Mouse (Mus musculus) embryonic facial prominence, embryonic 14.5 days (tissue): Measurements from ENCODE around the gene Acads. TPM values are rescaled to one million over a fixed set of nuclear protein-coding genes. Genes with fewer than 3 reads are reported as not detected.
"Not testable (repeated sequence)": the region's sequence is repeated elsewhere in the genome, so short reads cannot be mapped to it uniquely, and the experiment has no call there.

ENCODE experiments used
- ATAC-seq: fragments of 200-750 bp; cut with Nextera tagmentation; 2 replicates; pipeline ENCODE4 v1.8.0; 2017; ENCODE audit warnings: low read depth, moderate number of reproducible peaks, moderate TSS enrichment
- DNase-seq: peaks from one replicate; pipeline ENCODE4 v3.0.0-alpha.2; 2015; ENCODE audit warnings: low spot score
- H3K27ac ChIP-seq: fragments of 300-500 bp; sonication (generic); replicated peaks from 2 replicates; pipeline ENCODE4 v1.5.1; 2014; ENCODE audit warnings: low read depth, mild to moderate bottlenecking, low read length, moderate library complexity
- H3K27me3 ChIP-seq: fragments of 300-500 bp; sonication (generic); replicated peaks from 2 replicates; pipeline ENCODE4 v1.6.1; 2014; ENCODE audit warnings: low read length; ENCODE audit not compliant: control insufficient read depth, insufficient read depth
- H3K36me3 ChIP-seq: fragments of 300-500 bp; sonication (generic); 2 replicates; pipeline ENCODE4 v1.6.1; 2014; ENCODE audit warnings: low read length, mixed read lengths; ENCODE audit not compliant: control insufficient read depth, insufficient read depth
- H3K4me1 ChIP-seq: fragments of 300-500 bp; sonication (generic); 2 replicates; pipeline ENCODE4 v1.6.1; 2014; ENCODE audit warnings: antibody characterized with exemption, low read length; ENCODE audit not compliant: control insufficient read depth, insufficient read depth
- H3K4me2 ChIP-seq: fragments of 300-500 bp; sonication (generic); 2 replicates; pipeline ENCODE4 v1.6.1; 2014; ENCODE audit warnings: low read depth, mild to moderate bottlenecking, low read length, moderate library complexity, mixed read lengths
- H3K4me3 ChIP-seq: fragments of 300-500 bp; sonication (generic); 2 replicates; pipeline ENCODE4 v1.5.1; 2014; ENCODE audit warnings: low read depth, mild to moderate bottlenecking, low read length
- H3K9ac ChIP-seq: fragments of 300-500 bp; sonication (generic); 2 replicates; pipeline ENCODE4 v1.6.1; 2014; ENCODE audit warnings: low read depth, mild to moderate bottlenecking, low read length, moderate library complexity, mixed read lengths
- H3K9me3 ChIP-seq: fragments of 300-500 bp; sonication (generic); 2 replicates; pipeline ENCODE4 v1.6.1; 2016; ENCODE audit warnings: low read length; ENCODE audit not compliant: control insufficient read depth
- WGBS: fragments of 180-500 bp; shearing (Covaris S2); extraction: QIAGEN DNeasy Blood & Tissue Kit; methylation state at CpG from one replicate; pipeline ENCODE4 v1.1.7; 2014; 5-methylcytosine and 5-hydroxymethylcytosine counted together
- polyA plus RNA-seq: library from polyadenylated mRNA; unstranded; fragments of >200 nt; fragmentation: Nextera tagmentation; extraction: Ambion mirVana; gene quantifications from 2 replicates; pipeline ENCODE4 v1.2.1, GENCODE M21; 2014

Gene Acads
- polyA plus RNA-seq, 1 experiment from 2014 or later, result 28.7 TPM

- Histone ChIP-seq H3K9ac (no peak overlapping the region), H3K27ac (no peak overlapping the region), H3K27me3 (no peaks in the 10 kb centered on the region), H3K36me3 (peaks cover 33% of the 10 kb centered on the region), H3K4me1 (no peaks in the 10 kb centered on the region), H3K9me3 (no peaks in the 10 kb centered on the region), H3K4me2 (no peak overlapping the region), H3K4me3 (no peak overlapping the region)
- ATAC-seq, result no peak
- peak; percentile 48 for DNase-seq
- WGBS, result 54% methylated on average over 5 of the region's 5 CpGs
Observed at GRCm38 (mm10) chr5:115076144-115076901, 42.8 kb downstream of the Acads start.

DNA sequence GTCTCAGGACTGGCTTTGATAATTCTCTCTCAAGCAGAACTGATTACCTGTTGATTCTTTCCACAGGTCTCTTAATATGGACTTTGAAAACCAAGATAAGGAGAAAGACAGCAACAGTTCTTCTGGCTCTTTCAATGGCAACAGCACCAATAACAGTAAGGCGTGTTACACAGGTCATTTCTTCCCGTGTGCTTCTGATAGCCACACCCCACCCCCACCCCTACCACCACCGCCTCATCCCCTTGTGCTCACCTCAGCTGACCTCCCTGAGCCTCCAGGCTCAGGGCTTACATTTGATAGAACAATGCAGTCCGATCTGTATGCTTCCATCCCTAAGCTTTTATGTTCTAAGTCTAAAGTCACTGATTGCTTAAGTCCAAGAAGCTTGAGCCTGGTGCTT lies 44.4 kb downstream of the Acads start:
- Histone ChIP-seq H3K27ac (no peak overlapping the region), H3K9me3 (no peaks in the 10 kb centered on the region), H3K4me2 (no peak overlapping the region), H3K27me3 (no peaks in the 10 kb centered on the region), H3K4me3 (no peak overlapping the region), H3K4me1 (no peaks in the 10 kb centered on the region), H3K36me3 (peaks cover 28% of the 10 kb centered on the region), H3K9ac (no peak overlapping the region)
- DNase-seq, result no peak
- no peak for ATAC-seq
- 85% methylated on average over 4 of the region's 4 CpGs for WGBS

DNA sequence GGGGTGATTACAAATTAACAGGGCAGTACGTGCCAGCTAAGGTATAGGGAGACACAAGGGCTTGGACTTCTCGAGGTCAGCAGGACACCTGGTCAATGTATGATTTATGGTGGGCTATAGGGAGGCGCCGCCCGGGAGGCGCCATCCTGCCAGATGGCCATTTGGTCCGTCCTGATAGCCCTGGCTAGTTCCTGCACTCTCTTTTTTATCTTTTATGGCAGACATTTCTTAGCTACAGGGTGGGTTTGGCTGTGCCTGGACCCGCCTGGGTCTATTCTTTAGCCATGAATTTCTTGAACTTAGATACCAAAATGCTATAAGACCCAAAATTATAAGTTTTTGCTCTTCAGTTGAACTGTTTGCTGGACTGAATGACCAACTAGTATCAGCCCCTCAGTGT lies 45.8 kb downstream of the Acads start:
- not testable (repeated sequence) for DNase-seq, H3K4me1 ChIP-seq, H3K27me3 ChIP-seq, H3K4me2 ChIP-seq, H3K4me3 ChIP-seq, H3K27ac ChIP-seq, ATAC-seq, H3K9ac ChIP-seq, H3K9me3 ChIP-seq
- WGBS, result 92% methylated on average over 6 of the region's 8 CpGs
- H3K36me3 ChIP-seq, result peaks cover 28% of the 10 kb centered on the region

DNA sequence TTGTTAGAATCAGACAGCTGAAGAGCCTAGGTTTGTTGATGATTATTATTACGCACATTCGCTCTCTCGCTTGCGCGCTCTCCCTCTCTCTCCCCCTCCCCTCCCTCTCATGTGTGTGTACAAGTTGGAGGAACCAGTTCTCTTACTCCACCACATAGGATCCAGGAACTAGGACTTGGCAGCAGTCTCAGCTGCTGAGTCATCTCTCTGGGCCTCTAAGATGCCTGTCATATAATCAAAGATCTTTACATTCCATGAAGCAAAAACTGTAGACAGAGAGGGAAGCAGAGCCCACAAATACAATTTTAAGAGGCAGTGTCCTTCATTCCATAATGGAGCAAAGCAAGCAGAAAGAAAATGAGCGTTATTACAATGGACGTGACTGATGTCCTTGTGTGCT lies 47.0 kb downstream of the Acads start:
- Histone ChIP-seq H3K27me3 (no peaks in the 10 kb centered on the region), H3K36me3 (peaks cover 21% of the 10 kb centered on the region), H3K4me1 (no peaks in the 10 kb centered on the region), H3K9me3 (no peaks in the 10 kb centered on the region), H3K4me3 (no peak overlapping the region), H3K27ac (peak overlapping the region; percentile 63; the same call in 1 of the 2 replicates), H3K4me2 (no peak overlapping the region), H3K9ac (no peak overlapping the region)
- 87% methylated on average over 7 of the region's 7 CpGs for WGBS
- DNase-seq (peak; percentile 88), ATAC-seq (peak; percentile 74)

DNA sequence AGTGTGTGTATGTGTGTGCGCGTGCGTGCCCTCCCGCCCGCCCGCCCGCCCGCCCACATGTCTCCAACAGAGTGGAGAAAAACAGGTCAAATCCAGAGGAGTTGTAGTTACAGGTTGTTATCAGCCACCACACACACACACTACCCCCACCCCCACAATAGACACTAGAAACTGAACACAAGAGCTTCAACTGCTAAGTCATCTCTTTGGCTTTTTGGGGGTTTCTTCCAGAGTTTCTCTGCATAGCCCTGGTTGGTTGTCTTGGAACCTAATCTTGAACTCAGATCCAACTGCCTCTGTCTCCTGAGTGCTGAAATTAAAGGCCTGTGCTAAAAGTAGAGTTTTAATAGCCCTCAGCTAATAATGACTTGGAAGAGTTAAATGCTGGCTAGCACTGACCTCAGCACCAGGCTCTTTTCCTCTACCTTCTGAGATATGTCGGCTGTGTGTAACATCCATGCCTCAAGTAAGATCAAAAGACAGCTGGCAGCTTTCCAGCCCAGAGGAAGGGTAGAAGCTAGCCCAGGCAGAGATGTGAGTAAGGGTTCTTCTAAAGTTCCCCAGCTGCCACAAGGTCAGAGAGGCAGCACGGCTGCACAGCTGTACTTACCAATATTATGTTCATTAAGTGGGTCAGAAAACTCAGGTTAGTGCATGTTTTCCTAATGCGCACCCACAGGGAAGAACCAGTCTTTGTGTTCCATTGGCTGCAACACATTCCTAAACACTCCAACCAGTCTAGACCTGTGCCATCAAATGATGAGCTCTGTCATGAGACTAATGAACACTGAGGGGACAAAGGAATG lies 47.8 kb downstream of the Acads start:
- DNase-seq, result peak; percentile 75
- Histone ChIP-seq H3K9me3 (no peaks in the 10 kb centered on the region), H3K27ac (peak overlapping the region; percentile 63; the same call in 1 of the 2 replicates), H3K4me3 (no peak overlapping the region), H3K27me3 (no peaks in the 10 kb centered on the region), H3K4me1 (no peaks in the 10 kb centered on the region), H3K36me3 (peaks cover 17% of the 10 kb centered on the region), H3K9ac (no peak overlapping the region), H3K4me2 (no peak overlapping the region)
- peak; percentile 81 for ATAC-seq
- WGBS, result 82% methylated on average over 11 of the region's 11 CpGs

DNA sequence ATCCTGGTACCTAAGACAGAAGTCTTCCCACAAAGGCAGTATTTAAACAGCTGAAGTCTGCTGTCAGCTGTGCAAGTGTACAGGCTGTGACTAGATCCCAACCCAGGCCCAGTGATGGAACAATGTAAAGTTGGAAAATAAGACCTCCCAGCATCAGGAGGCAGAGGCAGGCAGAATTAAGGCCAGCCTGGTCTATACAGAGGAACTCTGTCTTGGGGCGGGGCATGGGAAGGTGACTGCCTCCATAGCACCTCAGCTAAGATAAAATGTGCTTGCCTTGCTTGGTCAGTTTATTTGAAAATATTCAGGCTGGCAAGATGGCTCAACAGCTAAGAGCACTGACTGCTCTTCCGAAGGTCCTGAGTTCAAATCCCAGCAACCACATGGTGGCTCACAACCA lies 48.7 kb downstream of the Acads start:
- Histone ChIP-seq H3K4me3 (no peak overlapping the region), H3K27ac (no peak overlapping the region), H3K9ac (no peak overlapping the region), H3K27me3 (no peaks in the 10 kb centered on the region), H3K4me1 (no peaks in the 10 kb centered on the region), H3K9me3 (no peaks in the 10 kb centered on the region), H3K36me3 (peaks cover 11% of the 10 kb centered on the region; the same call in 1 of the 2 replicates), H3K4me2 (no peak overlapping the region)
- 100% methylated on average over 2 of the region's 2 CpGs for WGBS
- no peak for ATAC-seq
- no peak for DNase-seq

- no peak for DNase-seq
- ATAC-seq, result no peak
- Histone ChIP-seq H3K4me3 (no peak overlapping the region), H3K27ac (no peak overlapping the region), H3K4me2 (no peak overlapping the region), H3K9ac (no peak overlapping the region), H3K36me3 (peaks cover 2% of the 10 kb centered on the region; the same call in 1 of the 2 replicates), H3K9me3 (no peaks in the 10 kb centered on the region), H3K4me1 (no peaks in the 10 kb centered on the region), H3K27me3 (no peaks in the 10 kb centered on the region)
- 84% methylated on average over 3 of the region's 3 CpGs for WGBS
Observed at GRCm38 (mm10) chr5:115069611-115070010, 49.5 kb downstream of the Acads start.

GRCm38 (mm10) chr5:115068671-115069421 lies 50.3 kb downstream of the Acads start:
- DNase-seq (no peak), ATAC-seq (no peak)
- no peaks in the 10 kb centered on the region for H3K9me3 ChIP-seq
- 92% methylated on average over 11 of the region's 11 CpGs for WGBS
- H3K4me3 ChIP-seq, result no peak overlapping the region
- H3K27me3 ChIP-seq, result no peaks in the 10 kb centered on the region
- no peaks in the 10 kb centered on the region for H3K4me1 ChIP-seq
- peaks cover 5% of the 10 kb centered on the region; the same call in 1 of the 2 replicates for H3K36me3 ChIP-seq
- no peak overlapping the region for H3K9ac ChIP-seq
- no peak overlapping the region for H3K4me2 ChIP-seq
- no peak overlapping the region for H3K27ac ChIP-seq
